Mouse (Mus musculus) megakaryocyte progenitor cell, adult 5-6 weeks (primary cell): ENCODE results near the gene Cbs. TPM values are rescaled to one million over a fixed set of nuclear protein-coding genes. Genes with fewer than 3 reads are reported as not detected.
A peak's percentile ranks its signal among the peaks of the same experiment; 100 is the strongest.

Source experiments
- ATAC-seq: replicated peaks from 2 replicates; pipeline ENCODE4 v1.8.0; 2016; ENCODE audit warnings: mild to moderate bottlenecking, moderate TSS enrichment, inconsistent platforms; ENCODE audit not compliant: poor library complexity
- total RNA-seq, 2 experiments: library from RNA; stranded (forward) in 1 of 2; stranded (reverse) in 1 of 2; fragments of 157-497, 149-512 nt in 1 of 2; fragments of 200-1000 nt in 1 of 2; gene quantifications; 2 replicates each; pipeline versions ENCODE4 v1.2.3 to v1.2.4; 2015 to 2017

Gene Cbs
- total RNA-seq, 2 experiments from 2014 or later: not detected

GRCm38 (mm10) chr17:31594590-31594989 is 42.4 kb downstream of the Cbs start:
- peak; percentile 87 for ATAC-seq

GRCm38 (mm10) chr17:31590846-31591245 is 46.2 kb downstream of the Cbs start:
- ATAC-seq: no peak

- no peak for ATAC-seq
Observed at GRCm38 (mm10) chr17:31588726-31589125, 48.3 kb downstream of the Cbs start.

GRCm38 (mm10) chr17:31588115-31588514 is 48.9 kb downstream of the Cbs start:
- no peak for ATAC-seq

GRCm38 (mm10) chr17:31583781-31584180 is 53.3 kb downstream of the Cbs start:
- no peak for ATAC-seq

GRCm38 (mm10) chr17:31583185-31583584 is 53.9 kb downstream of the Cbs start:
- ATAC-seq: no peak

GRCm38 (mm10) chr17:31580344-31580743 is 56.7 kb downstream of the Cbs start:
- no peak for ATAC-seq

GRCm38 (mm10) chr17:31576394-31577175 is 60.5 kb downstream of the Cbs start:
- ATAC-seq: no peak

GRCm38 (mm10) chr17:31574662-31575061 is 62.4 kb downstream of the Cbs start:
- ATAC-seq: 0 out of 2 replicates have a peak, but pooled peaks have one; percentile 26

- ATAC-seq: no peak
Observed at GRCm38 (mm10) chr17:31571689-31572088, 65.3 kb downstream of the Cbs start.

GRCm38 (mm10) chr17:31570321-31570925 is 66.6 kb downstream of the Cbs start:
- no peak for ATAC-seq

- ATAC-seq: no peak
Observed at GRCm38 (mm10) chr17:31569756-31570155, 67.3 kb downstream of the Cbs start.

- ATAC-seq: no peak
Observed at GRCm38 (mm10) chr17:31566276-31566675, 70.8 kb downstream of the Cbs start.

- no peak for ATAC-seq
Observed at GRCm38 (mm10) chr17:31565141-31566056, 71.6 kb downstream of the Cbs start.

GRCm38 (mm10) chr17:31564858-31565140 is 72.2 kb downstream of the Cbs start:
- no peak for ATAC-seq

- ATAC-seq: peak; percentile 91
Observed at GRCm38 (mm10) chr17:31564015-31564857, 72.8 kb downstream of the Cbs start, which contains the start of gene Pknox1. Pknox1 (plus strand) TSS chr17:31564734.

GRCm38 (mm10) chr17:31563632-31564014 is 73.4 kb downstream of the Cbs start:
- no peak for ATAC-seq

- ATAC-seq: peak; percentile 37; the same call in 1 of the 2 replicates
Observed at GRCm38 (mm10) chr17:31559021-31559789, 77.8 kb downstream of the Cbs start.
